Mouse (Mus musculus) liver, embryonic 14.5 days (tissue): ENCODE data around the gene Cdkn2aipnl.
A peak's percentile ranks its signal among the peaks of the same experiment; 100 is the strongest.

Source experiments
- CTCF ChIP-seq: IDR thresholded peaks from 2 replicates; pipeline ENCODE4 v1.5.1; 2016; ENCODE audit warnings: antibody characterized with exemption, low read depth, control low read depth
- EP300 ChIP-seq: IDR thresholded peaks from 2 replicates; pipeline ENCODE4 v1.6.1; 2016; ENCODE audit warnings: antibody characterized with exemption, low read depth

DNA sequence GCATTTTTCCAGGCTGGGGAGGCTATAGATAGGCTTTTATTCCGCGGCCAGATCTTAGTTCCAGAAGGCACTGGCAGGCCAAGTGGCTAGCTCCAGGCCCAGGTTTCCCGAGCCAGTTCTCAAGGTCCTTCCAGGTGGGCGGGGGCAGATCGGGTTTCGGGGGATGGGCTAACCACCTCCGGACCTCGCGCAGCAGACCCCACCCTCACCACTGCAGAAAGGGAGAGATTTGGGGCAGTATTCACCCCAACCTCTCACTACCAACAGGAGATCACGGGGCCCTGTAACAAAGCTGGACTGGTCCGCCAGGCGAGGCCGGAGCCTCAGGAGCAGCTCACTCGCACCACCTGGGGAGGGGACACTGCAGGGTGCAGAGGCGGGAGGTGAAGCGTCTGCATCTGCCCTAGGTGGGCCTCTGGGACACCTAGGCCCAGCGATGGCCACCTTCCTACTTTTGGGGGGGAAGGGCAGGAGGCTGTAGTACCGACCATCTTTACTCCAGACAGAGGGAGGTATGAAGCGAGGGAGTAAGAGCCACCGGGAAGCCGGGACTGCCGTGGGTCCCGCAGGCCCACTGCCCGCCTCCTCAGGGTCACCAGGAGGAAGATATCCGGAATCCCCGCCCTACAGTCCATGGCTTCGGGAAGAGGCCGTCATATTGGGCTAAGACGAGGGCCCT, 32.3 kb downstream of the Cdkn2aipnl start:
- TF ChIP-seq CTCF (0 out of 2 replicates have a peak, but pooled peaks have one; percentile 23), EP300 (no peak)
